Mouse (Mus musculus) heart, embryonic 12.5 days (tissue): ENCODE measurements around the gene Gm10160. TPM values are rescaled to one million over a fixed set of nuclear protein-coding genes. Genes with fewer than 3 reads are reported as not detected.
A peak's percentile ranks its signal among the peaks of the same experiment; 100 is the strongest.

Experiments used
- ATAC-seq: fragments of 200-750 bp; cut with Nextera tagmentation; 2 replicates; pipeline ENCODE4 v1.8.0; 2017; ENCODE audit warnings: moderate TSS enrichment, moderate library complexity; ENCODE audit not compliant: insufficient number of reproducible peaks, low FRiP score
- H3K27ac ChIP-seq: fragments of 300-500 bp; sonication (generic); 2 replicates; pipeline ENCODE4 v1.5.1; 2016; ENCODE audit warnings: mild to moderate bottlenecking, moderate library complexity; ENCODE audit not compliant: poor library complexity, severe bottlenecking
- H3K27me3 ChIP-seq: fragments of 300-500 bp; sonication (generic); replicated peaks from 2 replicates; pipeline ENCODE4 v1.6.1; 2016; ENCODE audit warnings: mild to moderate bottlenecking, moderate library complexity
- H3K36me3 ChIP-seq: fragments of 300-500 bp; sonication (generic); 2 replicates; pipeline ENCODE4 v1.6.1; 2016; ENCODE audit warnings: mild to moderate bottlenecking, moderate library complexity
- H3K4me1 ChIP-seq: fragments of 300-500 bp; sonication (generic); replicated peaks from 2 replicates; pipeline ENCODE4 v1.6.1; 2016; ENCODE audit warnings: mild to moderate bottlenecking
- H3K4me2 ChIP-seq: fragments of 300-500 bp; sonication (generic); 2 replicates; pipeline ENCODE4 v1.6.1; 2016; ENCODE audit warnings: mild to moderate bottlenecking, moderate library complexity
- H3K4me3 ChIP-seq: fragments of 300-500 bp; sonication (generic); 2 replicates; pipeline ENCODE4 v1.5.1; 2016; ENCODE audit warnings: mild to moderate bottlenecking
- H3K9ac ChIP-seq: fragments of 300-500 bp; sonication (generic); 2 replicates; pipeline ENCODE4 v1.6.1; 2016; ENCODE audit warnings: mild to moderate bottlenecking, moderate library complexity
- H3K9me3 ChIP-seq: fragments of 300-500 bp; sonication (generic); replicated peaks from 2 replicates; pipeline ENCODE4 v1.6.1; 2016; ENCODE audit warnings: mild to moderate bottlenecking, moderate library complexity
- WGBS: fragments of 180-500 bp; shearing (Covaris S2); methylation state at CpG from one replicate; pipeline ENCODE4 v1.1.7; 2016; 5-methylcytosine and 5-hydroxymethylcytosine counted together
- polyA plus RNA-seq: library from polyadenylated mRNA; unstranded; fragments of >200 nt; fragmentation: Nextera tagmentation; extraction: Ambion mirVana; gene quantifications from 2 replicates; pipeline ENCODE4 v1.2.1, GENCODE M21; 2016

Gm10160 gene
- polyA plus RNA-seq, 1 experiment from 2014 or later = not detected

GRCm38 (mm10) chr7:81858236-81858635 is 2.6 kb upstream of the Gm10160 start:
- 9% methylated on average over 9 of the region's 9 CpGs for WGBS
- peaks cover 62% of the 10 kb centered on the region for H3K4me1 ChIP-seq
- ATAC-seq = no peak
- no peaks in the 10 kb centered on the region for H3K9me3 ChIP-seq
- H3K4me2 ChIP-seq = peak overlapping the region; percentile 96
- H3K27me3 ChIP-seq = peaks cover 6% of the 10 kb centered on the region; the same call in 1 of the 2 replicates
- peak overlapping the region; percentile 76; the same call in 1 of the 2 replicates for H3K4me3 ChIP-seq
- H3K36me3 ChIP-seq = no peaks in the 10 kb centered on the region
- H3K27ac ChIP-seq = no peak overlapping the region
- H3K9ac ChIP-seq = no peak overlapping the region

GRCm38 (mm10) chr7:81856221-81856620 is 627 bp upstream of the Gm10160 start:
- H3K36me3 ChIP-seq = no peaks in the 10 kb centered on the region

GRCm38 (mm10) chr7:81854568-81855307 is 856 bp downstream of the Gm10160 start:
- 36% methylated on average over 8 of the region's 8 CpGs for WGBS
- Histone ChIP-seq H3K4me3 (no peak overlapping the region), H3K4me1 (peaks cover 27% of the 10 kb centered on the region), H3K4me2 (peak overlapping the region; percentile 58), H3K9me3 (no peaks in the 10 kb centered on the region), H3K27ac (peak overlapping the region; percentile 71), H3K9ac (no peak overlapping the region), H3K36me3 (no peaks in the 10 kb centered on the region), H3K27me3 (peaks cover 6% of the 10 kb centered on the region; the same call in 1 of the 2 replicates)
- ATAC-seq = peak; percentile 29; the same call in 1 of the 2 replicates

More at GRCm38 (mm10) chr7:81856221-81856620, 627 bp upstream of the Gm10160 start:
- Histone ChIP-seq H3K27ac (no peak overlapping the region), H3K4me3 (no peak overlapping the region), H3K27me3 (peaks cover 6% of the 10 kb centered on the region; the same call in 1 of the 2 replicates), H3K4me2 (no peak overlapping the region), H3K4me1 (peaks cover 42% of the 10 kb centered on the region), H3K9ac (no peak overlapping the region), H3K9me3 (no peaks in the 10 kb centered on the region)
- 73% methylated on average over 4 of the region's 4 CpGs for WGBS
- ATAC-seq = no peak

GRCm38 (mm10) chr7:81851706-81852105 is 3.9 kb downstream of the Gm10160 start:
- H3K27ac ChIP-seq = no peak overlapping the region
- 58% methylated on average over 3 of the region's 3 CpGs for WGBS
- peaks cover 18% of the 10 kb centered on the region for H3K4me1 ChIP-seq
- H3K9ac ChIP-seq = no peak overlapping the region
- no peaks in the 10 kb centered on the region for H3K27me3 ChIP-seq
- no peak overlapping the region for H3K4me2 ChIP-seq
- no peak for ATAC-seq
- no peak overlapping the region for H3K4me3 ChIP-seq
- no peaks in the 10 kb centered on the region for H3K36me3 ChIP-seq
- H3K9me3 ChIP-seq = no peaks in the 10 kb centered on the region

- Histone ChIP-seq H3K4me1 (peaks cover 22% of the 10 kb centered on the region), H3K9ac (no peak overlapping the region), H3K4me2 (no peak overlapping the region), H3K36me3 (no peaks in the 10 kb centered on the region), H3K4me3 (no peak overlapping the region), H3K9me3 (no peaks in the 10 kb centered on the region), H3K27me3 (no peaks in the 10 kb centered on the region), H3K27ac (no peak overlapping the region)
- ATAC-seq = no peak
- 72% methylated on average over 6 of the region's 6 CpGs for WGBS
These were observed 5.4 kb downstream of the Gm10160 start for GRCm38 (mm10) chr7:81850171-81850570.

GRCm38 (mm10) chr7:81849633-81850032 is 6.0 kb downstream of the Gm10160 start:
- Histone ChIP-seq H3K36me3 (no peaks in the 10 kb centered on the region), H3K4me1 (peaks cover 17% of the 10 kb centered on the region), H3K9me3 (no peaks in the 10 kb centered on the region), H3K27me3 (no peaks in the 10 kb centered on the region), H3K4me3 (no peak overlapping the region), H3K4me2 (no peak overlapping the region), H3K9ac (no peak overlapping the region), H3K27ac (no peak overlapping the region)
- 76% methylated on average over 7 of the region's 7 CpGs for WGBS
- ATAC-seq = no peak

GRCm38 (mm10) chr7:81849214-81849613 is 6.4 kb downstream of the Gm10160 start:
- Histone ChIP-seq H3K9ac (no peak overlapping the region), H3K36me3 (no peaks in the 10 kb centered on the region), H3K27ac (no peak overlapping the region), H3K4me3 (no peak overlapping the region), H3K27me3 (no peaks in the 10 kb centered on the region), H3K9me3 (no peaks in the 10 kb centered on the region), H3K4me1 (peaks cover 12% of the 10 kb centered on the region), H3K4me2 (no peak overlapping the region)
- ATAC-seq = no peak
- WGBS = 84% methylated on average over 5 of the region's 5 CpGs

- Histone ChIP-seq H3K27ac (no peak overlapping the region), H3K4me1 (peaks cover 10% of the 10 kb centered on the region), H3K27me3 (no peaks in the 10 kb centered on the region), H3K9me3 (no peaks in the 10 kb centered on the region), H3K4me3 (no peak overlapping the region), H3K4me2 (no peak overlapping the region), H3K36me3 (no peaks in the 10 kb centered on the region), H3K9ac (no peak overlapping the region)
- ATAC-seq = no peak
- WGBS = 46% methylated on average over 4 of the region's 4 CpGs
These were observed 7.8 kb downstream of the Gm10160 start for GRCm38 (mm10) chr7:81847777-81848176.

- Histone ChIP-seq H3K9me3 (no peaks in the 10 kb centered on the region), H3K4me3 (no peak overlapping the region), H3K27ac (no peak overlapping the region), H3K4me2 (no peak overlapping the region), H3K36me3 (no peaks in the 10 kb centered on the region), H3K4me1 (peaks cover 10% of the 10 kb centered on the region), H3K27me3 (no peaks in the 10 kb centered on the region), H3K9ac (no peak overlapping the region)
- WGBS = 38% methylated on average over 8 of the region's 8 CpGs
- no peak for ATAC-seq
These were observed 8.6 kb downstream of the Gm10160 start for GRCm38 (mm10) chr7:81847010-81847409.

GRCm38 (mm10) chr7:81846008-81846407 is 9.6 kb downstream of the Gm10160 start:
- Histone ChIP-seq H3K27me3 (no peaks in the 10 kb centered on the region), H3K4me2 (no peak overlapping the region), H3K27ac (no peak overlapping the region), H3K9me3 (no peaks in the 10 kb centered on the region), H3K4me1 (peaks cover 15% of the 10 kb centered on the region), H3K9ac (no peak overlapping the region), H3K4me3 (no peak overlapping the region), H3K36me3 (no peaks in the 10 kb centered on the region)
- 62% methylated on average over 8 of the region's 8 CpGs for WGBS
- ATAC-seq = no peak

- no peak for ATAC-seq
- WGBS = 81% methylated on average over 3 of the region's 3 CpGs
- no peaks in the 10 kb centered on the region for H3K27me3 ChIP-seq
- H3K4me3 ChIP-seq = no peak overlapping the region
- H3K9ac ChIP-seq = no peak overlapping the region
- H3K4me1 ChIP-seq = peaks cover 22% of the 10 kb centered on the region
- no peaks in the 10 kb centered on the region for H3K36me3 ChIP-seq
- no peak overlapping the region for H3K4me2 ChIP-seq
- H3K27ac ChIP-seq = no peak overlapping the region
- H3K9me3 ChIP-seq = no peaks in the 10 kb centered on the region
These were observed 10.3 kb downstream of the Gm10160 start for GRCm38 (mm10) chr7:81845313-81845712.

- no peak for ATAC-seq
- Histone ChIP-seq H3K36me3 (no peaks in the 10 kb centered on the region), H3K4me2 (no peak overlapping the region), H3K4me1 (peaks cover 23% of the 10 kb centered on the region), H3K9ac (no peak overlapping the region), H3K27me3 (no peaks in the 10 kb centered on the region), H3K27ac (no peak overlapping the region), H3K9me3 (no peaks in the 10 kb centered on the region), H3K4me3 (no peak overlapping the region)
- 69% methylated on average over 11 of the region's 11 CpGs for WGBS
These were observed 10.8 kb downstream of the Gm10160 start for GRCm38 (mm10) chr7:81844801-81845200.
